Mouse (Mus musculus): ENCODE results near the gene 2900026A02Rik. TPM values are rescaled to one million over a fixed set of nuclear protein-coding genes. Genes with fewer than 3 reads are reported as not detected.

Gene 2900026A02Rik
- polyA plus RNA-seq, 1 experiment from 2014 or later, result 6.9 TPM

- WGBS, result 1% methylated on average over 13 of the region's 13 CpGs
- ATAC-seq (ENCODE audit: insufficient read depth) (peak; percentile 76), DNase-seq (peak; percentile 97)
- Histone ChIP-seq H3K27ac (ENCODE audit: low read depth) (peak within 1 kb of the TSS; percentile 54; the same call in 1 of the 2 replicates), H3K9ac (peak within 1 kb of the TSS; percentile 29), H3K27me3 (ENCODE audit: insufficient read depth, low read length) (no peaks in the 10 kb centered on the region), H3K36me3 (ENCODE audit: insufficient read depth) (no peaks in the 10 kb centered on the region), H3K4me1 (ENCODE audit: insufficient read depth) (peaks cover 6% of the 10 kb centered on the region; the same call in 1 of the 2 replicates), H3K4me2 (peak within 1 kb of the TSS; percentile 57), H3K4me3 (ENCODE audit: low read depth, low read length) (peak within 1 kb of the TSS; percentile 19), H3K9me3 (ENCODE audit: low read depth, low read length) (no peaks in the 10 kb centered on the region)
- peak; percentile 97 for TF ChIP-seq CTCF (IDR thresholded peaks at IDR 0.05; ENCODE audit: low read depth)
Observed at GRCm38 (mm10) chr5:113226632-113227102, 5.6 kb upstream of the 2900026A02Rik start, which contains the start of gene Tmem211. TSS of gene Tmem211 (plus strand) at chr5:113226909.

- H3K4me1 ChIP-seq (ENCODE audit: insufficient read depth), result peaks cover 6% of the 10 kb centered on the region; the same call in 1 of the 2 replicates
- no peaks in the 10 kb centered on the region for H3K36me3 ChIP-seq (ENCODE audit: insufficient read depth)
- ATAC-seq (ENCODE audit: insufficient read depth), result no peak
- H3K27me3 ChIP-seq (ENCODE audit: insufficient read depth, low read length), result no peaks in the 10 kb centered on the region
- H3K4me2 ChIP-seq, result peak overlapping the region; percentile 57
- 19% methylated on average over 25 of the region's 25 CpGs for WGBS
- TF ChIP-seq CTCF (IDR thresholded peaks at IDR 0.05; ENCODE audit: low read depth), result no peak
- H3K9me3 ChIP-seq (ENCODE audit: low read depth, low read length), result no peaks in the 10 kb centered on the region
- H3K4me3 ChIP-seq (ENCODE audit: low read depth, low read length), result peak overlapping the region; percentile 19
- no peak for DNase-seq
- peak overlapping the region; percentile 54; the same call in 1 of the 2 replicates for H3K27ac ChIP-seq (ENCODE audit: low read depth)
- peak overlapping the region; percentile 29 for H3K9ac ChIP-seq
Observed at GRCm38 (mm10) chr5:113225686-113226435, 4.8 kb upstream of the 2900026A02Rik start.

DNA sequence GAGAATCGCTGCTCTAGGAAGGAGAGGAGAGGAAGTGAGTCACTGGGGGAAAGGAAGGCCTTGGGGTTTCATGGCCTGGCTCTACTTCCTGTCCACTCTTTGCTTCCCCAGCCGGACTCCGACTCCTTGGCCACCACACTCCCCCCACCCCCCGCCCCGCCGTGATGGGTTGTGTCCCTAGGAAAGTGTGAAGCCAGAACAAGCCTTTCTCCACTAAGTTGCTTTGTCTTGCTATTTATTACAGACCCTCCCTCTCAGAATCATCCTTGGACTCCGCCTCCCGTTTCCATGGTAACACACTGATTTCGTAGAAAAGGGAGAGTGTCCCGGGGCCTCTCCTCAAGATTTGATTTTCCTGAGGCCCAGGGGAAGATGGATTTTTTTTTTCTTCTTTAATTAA, 4.2 kb upstream of the 2900026A02Rik start:
- Histone ChIP-seq H3K4me2 (peak overlapping the region; percentile 57; the same call in 1 of the 2 replicates), H3K9ac (no peak overlapping the region), H3K9me3 (ENCODE audit: low read depth, low read length) (no peaks in the 10 kb centered on the region), H3K27me3 (ENCODE audit: insufficient read depth, low read length) (peaks cover 6% of the 10 kb centered on the region; the same call in 1 of the 2 replicates), H3K27ac (ENCODE audit: low read depth) (0 out of 2 replicates have a peak overlapping the region, but pooled peaks have one; percentile 0), H3K4me3 (ENCODE audit: low read depth, low read length) (no peak overlapping the region), H3K4me1 (ENCODE audit: insufficient read depth) (peaks cover 11% of the 10 kb centered on the region; the same call in 1 of the 2 replicates), H3K36me3 (ENCODE audit: insufficient read depth) (no peaks in the 10 kb centered on the region)
- peak; percentile 74 for DNase-seq
- ATAC-seq (ENCODE audit: insufficient read depth), result no peak
- 18% methylated on average over 10 of the region's 10 CpGs for WGBS
- no peak for TF ChIP-seq CTCF (IDR thresholded peaks at IDR 0.05; ENCODE audit: low read depth)

DNA sequence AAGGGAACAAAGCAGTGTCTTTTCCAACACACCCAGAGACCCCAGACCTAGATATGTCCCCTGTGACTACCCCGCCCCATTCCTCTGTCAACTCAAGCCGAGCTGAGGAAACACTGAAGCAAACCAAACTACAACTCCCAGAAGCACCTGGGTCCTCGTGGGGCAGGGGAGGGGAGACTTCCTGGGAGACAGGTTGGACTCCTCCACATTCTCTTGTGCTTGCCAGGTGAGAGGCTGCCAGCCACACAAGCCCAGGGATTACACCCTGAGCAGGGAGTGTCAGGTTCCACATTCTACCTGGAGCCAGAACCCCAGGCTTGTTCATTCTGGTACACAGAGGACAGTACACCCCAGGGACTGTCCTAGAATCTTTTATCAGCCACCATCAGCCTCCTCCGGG, 2.9 kb upstream of the 2900026A02Rik start:
- TF ChIP-seq CTCF (IDR thresholded peaks at IDR 0.05; ENCODE audit: low read depth), result no peak
- 39% methylated on average over 4 of the region's 4 CpGs for WGBS
- no peak overlapping the region for H3K9ac ChIP-seq
- H3K27ac ChIP-seq (ENCODE audit: low read depth), result peak overlapping the region; percentile 18; the same call in 1 of the 2 replicates
- H3K4me3 ChIP-seq (ENCODE audit: low read depth, low read length), result no peak overlapping the region
- H3K9me3 ChIP-seq (ENCODE audit: low read depth, low read length), result no peaks in the 10 kb centered on the region
- H3K27me3 ChIP-seq (ENCODE audit: insufficient read depth, low read length), result peaks cover 7% of the 10 kb centered on the region; the same call in 1 of the 2 replicates
- ATAC-seq (ENCODE audit: insufficient read depth) (no peak), DNase-seq (no peak)
- H3K4me1 ChIP-seq (ENCODE audit: insufficient read depth), result peaks cover 11% of the 10 kb centered on the region; the same call in 1 of the 2 replicates
- no peaks in the 10 kb centered on the region for H3K36me3 ChIP-seq (ENCODE audit: insufficient read depth)
- H3K4me2 ChIP-seq, result no peak overlapping the region

GRCm38 (mm10) chr5:113220383-113221146, 471 bp downstream of the 2900026A02Rik start:
- ATAC-seq (ENCODE audit: insufficient read depth), result peak; percentile 39
- peak overlapping the region; percentile 50; the same call in 1 of the 2 replicates for H3K27ac ChIP-seq (ENCODE audit: low read depth)
- H3K9me3 ChIP-seq (ENCODE audit: low read depth, low read length), result no peaks in the 10 kb centered on the region
- peak; percentile 44 for DNase-seq
- WGBS, result 2% methylated on average over 64 of the region's 64 CpGs
- H3K9ac ChIP-seq, result peak overlapping the region; percentile 66
- peaks cover 4% of the 10 kb centered on the region; the same call in 1 of the 2 replicates for H3K4me1 ChIP-seq (ENCODE audit: insufficient read depth)
- peak overlapping the region; percentile 93 for H3K4me2 ChIP-seq
- H3K27me3 ChIP-seq (ENCODE audit: insufficient read depth, low read length), result peaks cover 7% of the 10 kb centered on the region; the same call in 1 of the 2 replicates
- H3K36me3 ChIP-seq (ENCODE audit: insufficient read depth), result no peaks in the 10 kb centered on the region
- peak overlapping the region; percentile 71 for H3K4me3 ChIP-seq (ENCODE audit: low read depth, low read length)
- TF ChIP-seq CTCF (IDR thresholded peaks at IDR 0.05; ENCODE audit: low read depth), result no peak

GRCm38 (mm10) chr5:113219876-113220275, 1.2 kb downstream of the 2900026A02Rik start:
- 54% methylated on average over 7 of the region's 7 CpGs for WGBS
- Histone ChIP-seq H3K4me1 (ENCODE audit: insufficient read depth) (peaks cover 4% of the 10 kb centered on the region; the same call in 1 of the 2 replicates), H3K9me3 (ENCODE audit: low read depth, low read length) (no peaks in the 10 kb centered on the region), H3K36me3 (ENCODE audit: insufficient read depth) (no peaks in the 10 kb centered on the region), H3K27ac (ENCODE audit: low read depth) (no peak overlapping the region), H3K4me3 (ENCODE audit: low read depth, low read length) (peak overlapping the region; percentile 71; the same call in 1 of the 2 replicates), H3K9ac (0 out of 2 replicates have a peak overlapping the region, but pooled peaks have one; percentile 66), H3K27me3 (ENCODE audit: insufficient read depth, low read length) (peaks cover 7% of the 10 kb centered on the region; the same call in 1 of the 2 replicates), H3K4me2 (peak overlapping the region; percentile 93)
- no peak for TF ChIP-seq CTCF (IDR thresholded peaks at IDR 0.05; ENCODE audit: low read depth)
- ATAC-seq (ENCODE audit: insufficient read depth) (no peak), DNase-seq (no peak)

All from lung, embryonic 14.5 days (tissue).